Mouse (Mus musculus): ENCODE results near the gene Scml4. TPM values are rescaled to one million over a fixed set of nuclear protein-coding genes. Genes with fewer than 3 reads are reported as not detected.

Gene Scml4
- polyA plus RNA-seq, 1 experiment from 2014 or later, result 1.5 TPM

DNA sequence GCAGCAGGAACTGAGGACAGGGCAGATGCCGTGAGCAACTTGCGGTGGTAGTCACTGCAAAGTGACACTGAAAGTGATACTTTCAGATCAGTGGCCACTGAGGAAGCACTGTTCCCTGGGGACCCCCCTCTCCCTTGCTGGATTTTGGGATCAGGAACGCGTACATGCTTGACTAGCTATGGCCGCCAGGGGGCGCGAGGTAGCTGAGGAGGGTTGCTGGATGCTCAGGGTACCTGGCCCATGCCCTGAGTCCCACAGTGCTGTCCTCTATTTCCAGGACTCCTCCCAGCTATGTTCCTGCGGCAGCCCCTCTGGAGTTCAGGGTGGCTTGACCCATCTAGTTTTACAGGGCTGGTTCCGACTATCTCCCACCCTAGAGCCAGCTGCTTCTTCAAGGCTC is 17.8 kb upstream of the Scml4 start:
- WGBS, result 10% methylated on average over 9 of the region's 9 CpGs

DNA sequence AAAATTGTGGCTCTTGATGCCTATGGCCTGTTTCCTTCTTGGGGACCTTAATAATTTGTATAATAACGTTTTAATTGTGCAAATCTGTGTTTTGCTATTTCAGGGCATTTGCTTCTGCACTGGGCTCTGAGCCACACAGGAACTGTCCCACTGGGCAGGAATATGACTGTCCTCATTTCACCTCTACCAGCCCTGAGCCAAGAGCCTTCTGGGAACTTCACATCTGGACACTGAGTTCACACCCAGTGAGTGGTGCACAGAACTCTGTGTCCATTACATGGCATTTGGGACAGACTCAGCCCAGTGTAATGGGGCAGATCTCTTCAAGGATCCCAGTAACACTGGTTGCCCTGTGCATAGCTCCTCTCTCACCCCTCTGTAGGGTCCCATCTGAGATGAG is 16.8 kb upstream of the Scml4 start:
- no peak for ATAC-seq (replicated peaks; ENCODE audit: low FRiP score)
- no peak overlapping the region for H3K4me2 ChIP-seq
- H3K27me3 ChIP-seq, result 0 out of 2 replicates have a peak, but pooled peaks cover 2% of the 10 kb centered on the region
- no peaks in the 10 kb centered on the region for H3K9me3 ChIP-seq (replicated peaks)
- 0 out of 2 replicates have a peak, but pooled peaks cover 6% of the 10 kb centered on the region for H3K4me1 ChIP-seq
- H3K4me3 ChIP-seq (replicated peaks), result no peak overlapping the region
- no peak overlapping the region for H3K27ac ChIP-seq
- WGBS, result 86% methylated on average over 1 of the region's 1 CpGs
- no peak overlapping the region for H3K9ac ChIP-seq
- peaks cover 4% of the 10 kb centered on the region; the same call in 1 of the 2 replicates for H3K36me3 ChIP-seq

More for the DNA sequence above, 17.8 kb upstream of the Scml4 start:
- no peak overlapping the region for H3K4me3 ChIP-seq (replicated peaks)
- no peak overlapping the region for H3K4me2 ChIP-seq
- 0 out of 2 replicates have a peak, but pooled peaks cover 6% of the 10 kb centered on the region for H3K4me1 ChIP-seq
- H3K9ac ChIP-seq, result no peak overlapping the region
- H3K9me3 ChIP-seq (replicated peaks), result no peaks in the 10 kb centered on the region
- no peaks in the 10 kb centered on the region for H3K27me3 ChIP-seq
- ATAC-seq (replicated peaks; ENCODE audit: low FRiP score), result peak; percentile 52; the same call in 1 of the 2 replicates
- no peak overlapping the region for H3K27ac ChIP-seq
- peaks cover 7% of the 10 kb centered on the region for H3K36me3 ChIP-seq

DNA sequence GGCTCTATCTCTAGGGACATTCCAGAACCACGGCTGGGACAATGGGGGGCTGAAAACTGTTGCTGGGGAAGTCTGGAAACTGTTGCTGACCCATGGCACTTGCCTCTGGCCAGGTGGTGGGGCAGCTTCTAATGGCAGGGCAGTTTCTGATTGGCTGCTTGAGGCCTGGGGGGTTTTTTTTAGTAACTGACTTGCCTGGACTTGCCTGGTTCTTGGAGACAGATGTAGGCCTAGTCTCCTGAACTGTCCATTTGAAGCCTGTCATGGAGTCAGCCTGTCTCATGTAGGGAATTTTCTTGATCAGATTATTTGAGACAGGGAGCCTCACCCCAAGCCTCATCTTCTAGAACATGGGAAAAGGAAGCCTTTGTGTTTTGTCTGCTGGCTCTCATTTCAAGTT is 14.7 kb upstream of the Scml4 start:
- Histone ChIP-seq H3K9ac (no peak overlapping the region), H3K4me1 (0 out of 2 replicates have a peak, but pooled peaks cover 6% of the 10 kb centered on the region), H3K9me3 (replicated peaks) (no peaks in the 10 kb centered on the region), H3K4me3 (replicated peaks) (no peak overlapping the region), H3K27me3 (0 out of 2 replicates have a peak, but pooled peaks cover 2% of the 10 kb centered on the region), H3K36me3 (no peaks in the 10 kb centered on the region), H3K4me2 (no peak overlapping the region), H3K27ac (no peak overlapping the region)
- 33% methylated on average over 1 of the region's 1 CpGs for WGBS
- ATAC-seq (replicated peaks; ENCODE audit: low FRiP score), result no peak

DNA sequence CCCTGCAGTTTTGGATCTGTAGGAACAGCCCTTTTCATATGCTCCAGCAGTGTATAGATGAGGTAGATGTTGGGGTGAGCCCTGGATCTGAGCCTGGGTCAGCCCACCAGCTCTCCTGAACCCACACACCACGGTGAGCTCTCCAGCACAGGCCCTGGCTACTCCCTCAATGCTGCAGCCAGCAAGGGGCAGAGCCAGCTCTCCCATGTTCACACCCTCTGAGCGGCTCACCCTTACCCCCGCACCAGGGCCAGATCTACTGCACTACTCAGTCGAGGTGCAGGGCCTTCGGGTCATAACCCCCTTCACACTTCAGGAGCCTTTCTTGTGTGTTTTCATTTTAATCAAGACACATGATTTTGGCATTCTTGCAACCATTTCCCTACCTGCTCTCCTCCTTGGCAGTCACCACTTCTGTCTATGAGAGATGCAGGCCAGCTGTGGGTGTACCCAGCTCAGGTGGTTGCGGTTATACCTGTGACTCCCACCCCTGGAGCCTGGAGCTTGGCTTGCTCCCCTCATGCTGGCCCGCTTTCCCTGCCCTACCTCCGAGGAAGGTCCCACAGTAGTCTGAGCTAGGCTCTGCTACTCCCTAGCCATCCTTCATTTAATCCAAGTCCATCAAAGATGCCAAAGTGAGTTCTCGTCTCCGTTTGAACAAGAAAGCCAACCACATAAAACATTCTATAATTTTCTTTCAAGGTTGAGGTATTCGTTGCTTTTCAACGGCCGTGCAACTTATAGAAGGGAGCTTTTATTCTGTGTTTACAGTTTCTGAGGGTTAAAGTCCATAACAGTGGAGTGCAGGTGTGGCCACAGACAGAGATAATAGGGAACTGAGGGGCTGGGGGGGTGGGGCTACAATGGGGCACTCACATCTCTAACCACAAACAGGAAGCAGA is 11.7 kb upstream of the Scml4 start:
- ATAC-seq (replicated peaks; ENCODE audit: low FRiP score), result no peak
- Histone ChIP-seq H3K27ac (no peak overlapping the region), H3K27me3 (0 out of 2 replicates have a peak, but pooled peaks cover 2% of the 10 kb centered on the region), H3K4me3 (replicated peaks) (no peak overlapping the region), H3K9me3 (replicated peaks) (peaks cover 4% of the 10 kb centered on the region; the same call in 1 of the 2 replicates), H3K4me2 (no peak overlapping the region), H3K4me1 (no peaks in the 10 kb centered on the region), H3K36me3 (no peaks in the 10 kb centered on the region), H3K9ac (no peak overlapping the region)
- 84% methylated on average over 13 of the region's 13 CpGs for WGBS

DNA sequence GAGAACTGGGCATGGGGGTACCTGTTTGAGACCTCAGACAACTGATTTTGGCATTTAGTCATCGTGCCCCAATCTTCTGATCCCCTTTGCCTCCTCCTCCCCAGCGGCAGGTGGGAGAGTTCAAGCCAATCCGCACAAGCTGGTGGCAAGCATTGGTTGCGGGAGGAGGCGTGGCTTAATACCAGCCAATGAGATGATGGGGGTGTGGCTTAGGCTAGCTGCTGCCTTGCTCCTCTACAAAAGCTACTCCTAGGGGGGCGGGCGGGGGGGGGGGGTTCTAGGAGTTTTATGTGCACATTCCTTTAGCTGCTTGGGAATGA is 11.1 kb upstream of the Scml4 start:
- Histone ChIP-seq H3K9me3 (replicated peaks) (peaks cover 7% of the 10 kb centered on the region; the same call in 1 of the 2 replicates), H3K36me3 (no peaks in the 10 kb centered on the region), H3K4me2 (no peak overlapping the region), H3K4me1 (no peaks in the 10 kb centered on the region), H3K27ac (no peak overlapping the region), H3K9ac (no peak overlapping the region), H3K4me3 (replicated peaks) (no peak overlapping the region), H3K27me3 (0 out of 2 replicates have a peak, but pooled peaks cover 2% of the 10 kb centered on the region)
- 85% methylated on average over 7 of the region's 7 CpGs for WGBS
- ATAC-seq (replicated peaks; ENCODE audit: low FRiP score), result no peak

DNA sequence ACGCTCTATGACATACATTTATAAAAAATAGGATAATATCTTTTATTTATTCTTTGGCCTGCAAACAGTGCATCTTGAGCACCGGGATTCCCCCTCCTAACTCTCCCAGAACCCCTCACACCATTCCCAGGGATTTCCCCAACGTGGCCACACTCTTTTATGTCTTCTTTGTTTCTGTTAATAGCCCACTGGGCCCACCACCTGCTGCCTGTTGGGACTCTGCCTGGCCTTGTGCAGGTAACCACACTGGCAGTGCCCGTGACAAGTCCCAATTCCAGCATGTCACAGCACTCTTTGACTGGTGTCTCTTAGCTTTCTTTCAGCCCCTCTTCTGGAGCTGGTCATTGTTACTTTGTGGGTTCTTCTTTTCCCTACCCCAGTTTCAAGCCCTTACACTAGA is 5.3 kb upstream of the Scml4 start:
- Histone ChIP-seq H3K9me3 (replicated peaks) (peaks cover 7% of the 10 kb centered on the region; the same call in 1 of the 2 replicates), H3K4me1 (peaks cover 15% of the 10 kb centered on the region), H3K4me2 (no peak overlapping the region), H3K4me3 (replicated peaks) (no peak overlapping the region), H3K36me3 (no peaks in the 10 kb centered on the region), H3K9ac (no peak overlapping the region), H3K27me3 (0 out of 2 replicates have a peak, but pooled peaks cover 4% of the 10 kb centered on the region), H3K27ac (peak overlapping the region; percentile 72; the same call in 1 of the 2 replicates)
- no peak for ATAC-seq (replicated peaks; ENCODE audit: low FRiP score)
- 60% methylated on average over 4 of the region's 4 CpGs for WGBS

DNA sequence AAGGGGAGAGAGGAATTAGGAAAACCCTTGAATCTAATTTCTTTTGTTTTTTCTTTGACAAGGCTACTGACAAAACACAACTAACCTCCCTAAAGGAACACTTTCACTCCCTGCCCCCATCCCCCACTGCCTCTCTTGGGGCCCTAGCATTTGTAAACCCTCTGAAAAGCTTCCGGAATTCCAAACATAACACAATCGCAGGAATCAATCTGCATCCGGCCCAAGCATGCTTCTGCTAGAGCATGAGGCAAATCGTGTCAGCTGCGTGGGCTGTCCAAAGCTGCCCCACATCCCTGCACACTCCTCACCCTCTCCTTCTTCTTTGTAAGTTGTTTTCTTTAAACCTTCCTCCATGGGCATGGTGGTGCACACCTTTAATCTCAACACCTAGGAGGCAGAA is 4.9 kb upstream of the Scml4 start:
- Histone ChIP-seq H3K9ac (no peak overlapping the region), H3K4me1 (peaks cover 19% of the 10 kb centered on the region), H3K27me3 (0 out of 2 replicates have a peak, but pooled peaks cover 6% of the 10 kb centered on the region), H3K9me3 (replicated peaks) (peaks cover 7% of the 10 kb centered on the region; the same call in 1 of the 2 replicates), H3K4me2 (no peak overlapping the region), H3K27ac (peak overlapping the region; percentile 72), H3K36me3 (no peaks in the 10 kb centered on the region), H3K4me3 (replicated peaks) (no peak overlapping the region)
- peak; percentile 54; the same call in 1 of the 2 replicates for ATAC-seq (replicated peaks; ENCODE audit: low FRiP score)
- WGBS, result 27% methylated on average over 5 of the region's 5 CpGs

DNA sequence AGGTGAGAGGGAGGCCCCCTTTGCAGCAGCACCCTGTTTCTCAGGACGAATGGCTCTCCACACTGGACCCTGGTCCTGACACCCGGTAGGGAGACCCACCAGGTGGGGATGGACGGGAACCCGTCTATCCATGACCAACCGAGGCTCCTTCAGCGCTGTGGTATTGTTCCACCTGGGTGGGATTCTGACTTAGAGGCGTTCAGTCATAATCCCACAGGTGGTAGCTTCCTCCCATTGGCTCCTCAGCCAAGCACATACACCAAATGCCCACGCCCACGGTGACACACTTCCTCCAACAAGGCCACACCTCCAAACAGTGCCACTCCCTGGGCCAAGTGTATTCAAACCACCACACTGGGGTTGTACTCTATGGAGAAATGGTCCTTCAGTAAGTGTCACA is 3.6 kb upstream of the Scml4 start:
- Histone ChIP-seq H3K27me3 (peaks cover 8% of the 10 kb centered on the region; the same call in 1 of the 2 replicates), H3K4me3 (replicated peaks) (no peak overlapping the region), H3K27ac (no peak overlapping the region), H3K9me3 (replicated peaks) (peaks cover 7% of the 10 kb centered on the region; the same call in 1 of the 2 replicates), H3K36me3 (no peaks in the 10 kb centered on the region), H3K4me2 (no peak overlapping the region), H3K4me1 (peaks cover 27% of the 10 kb centered on the region), H3K9ac (no peak overlapping the region)
- WGBS, result 97% methylated on average over 9 of the region's 9 CpGs
- no peak for ATAC-seq (replicated peaks; ENCODE audit: low FRiP score)

DNA sequence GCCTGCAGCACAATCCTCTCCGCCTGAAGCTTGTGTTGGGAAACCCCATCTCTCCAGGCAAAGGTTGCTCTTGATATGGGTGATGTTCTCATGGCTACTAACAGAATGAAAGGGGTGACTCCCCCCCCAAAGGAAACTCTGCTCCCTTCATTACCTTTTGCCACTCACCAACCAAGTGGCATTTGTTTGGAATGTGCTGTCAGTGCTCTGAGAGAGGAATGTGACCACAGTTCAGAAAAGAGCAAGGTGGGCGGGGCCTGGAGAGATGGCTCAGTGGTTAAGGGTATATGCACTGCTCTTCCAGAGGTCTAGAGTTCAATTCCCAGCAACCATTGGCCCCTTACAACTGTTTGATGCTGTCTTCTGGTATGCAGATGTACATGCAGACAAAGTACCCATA is 3.1 kb upstream of the Scml4 start:
- no peak overlapping the region for H3K9ac ChIP-seq
- H3K4me2 ChIP-seq, result no peak overlapping the region
- no peak for ATAC-seq (replicated peaks; ENCODE audit: low FRiP score)
- H3K9me3 ChIP-seq (replicated peaks), result peaks cover 7% of the 10 kb centered on the region; the same call in 1 of the 2 replicates
- peaks cover 31% of the 10 kb centered on the region for H3K4me1 ChIP-seq
- H3K27me3 ChIP-seq, result peaks cover 9% of the 10 kb centered on the region; the same call in 1 of the 2 replicates
- no peak overlapping the region for H3K27ac ChIP-seq
- no peaks in the 10 kb centered on the region for H3K36me3 ChIP-seq
- WGBS, result 95% methylated on average over 2 of the region's 2 CpGs
- no peak overlapping the region for H3K4me3 ChIP-seq (replicated peaks)

DNA sequence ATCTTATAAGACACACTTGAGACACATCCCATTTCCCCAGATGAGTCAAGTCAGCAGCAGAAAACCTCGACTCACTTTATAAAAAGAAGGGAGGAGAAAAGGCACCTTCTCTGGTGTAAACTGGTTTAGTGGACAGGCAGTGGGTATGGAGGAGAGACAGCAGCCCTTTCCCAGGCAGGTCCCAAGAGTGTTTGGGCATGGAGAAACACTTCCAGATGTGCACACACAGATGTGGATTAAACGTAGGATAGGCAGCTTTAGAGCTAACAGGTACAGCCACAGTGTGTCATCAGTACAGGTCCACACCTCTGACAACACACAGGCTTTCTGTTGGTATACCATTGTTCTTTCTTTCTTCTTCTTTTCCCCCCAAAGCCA is 400 bp upstream of the Scml4 start:
- no peak overlapping the region for H3K9ac ChIP-seq
- no peak overlapping the region for H3K4me2 ChIP-seq
- no peak overlapping the region for H3K27ac ChIP-seq
- WGBS, result 53% methylated on average over 2 of the region's 2 CpGs
- peaks cover 54% of the 10 kb centered on the region for H3K4me1 ChIP-seq
- peaks cover 15% of the 10 kb centered on the region for H3K27me3 ChIP-seq
- H3K9me3 ChIP-seq (replicated peaks), result no peaks in the 10 kb centered on the region
- no peak for ATAC-seq (replicated peaks; ENCODE audit: low FRiP score)
- H3K4me3 ChIP-seq (replicated peaks), result no peak overlapping the region
- no peaks in the 10 kb centered on the region for H3K36me3 ChIP-seq

DNA sequence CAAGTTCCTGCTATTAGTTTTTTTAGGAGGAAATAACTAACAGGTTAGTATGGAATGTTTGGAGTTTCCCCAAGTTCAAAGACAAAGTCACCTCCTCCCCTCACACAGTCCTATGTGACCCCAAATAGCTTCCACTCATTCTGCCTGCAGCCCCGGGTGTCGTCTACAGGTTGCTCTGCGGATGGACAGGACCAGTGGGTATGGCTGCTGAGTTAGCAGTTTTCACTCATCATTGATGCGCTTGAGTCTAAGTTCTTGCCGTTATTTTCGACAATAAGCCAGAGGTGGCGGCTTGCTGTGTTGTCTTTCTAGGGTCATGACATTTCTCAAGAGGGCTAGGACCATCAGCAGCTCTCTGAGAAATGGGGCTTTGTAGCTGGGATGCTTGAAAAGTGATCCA is 1.3 kb downstream of the Scml4 start:
- H3K4me3 ChIP-seq (replicated peaks), result no peak overlapping the region
- ATAC-seq (replicated peaks; ENCODE audit: low FRiP score), result no peak
- no peak overlapping the region for H3K27ac ChIP-seq
- peaks cover 48% of the 10 kb centered on the region for H3K4me1 ChIP-seq
- H3K4me2 ChIP-seq, result no peak overlapping the region
- H3K27me3 ChIP-seq, result peaks cover 24% of the 10 kb centered on the region
- no peaks in the 10 kb centered on the region for H3K36me3 ChIP-seq
- no peaks in the 10 kb centered on the region for H3K9me3 ChIP-seq (replicated peaks)
- 78% methylated on average over 7 of the region's 7 CpGs for WGBS
- no peak overlapping the region for H3K9ac ChIP-seq

DNA sequence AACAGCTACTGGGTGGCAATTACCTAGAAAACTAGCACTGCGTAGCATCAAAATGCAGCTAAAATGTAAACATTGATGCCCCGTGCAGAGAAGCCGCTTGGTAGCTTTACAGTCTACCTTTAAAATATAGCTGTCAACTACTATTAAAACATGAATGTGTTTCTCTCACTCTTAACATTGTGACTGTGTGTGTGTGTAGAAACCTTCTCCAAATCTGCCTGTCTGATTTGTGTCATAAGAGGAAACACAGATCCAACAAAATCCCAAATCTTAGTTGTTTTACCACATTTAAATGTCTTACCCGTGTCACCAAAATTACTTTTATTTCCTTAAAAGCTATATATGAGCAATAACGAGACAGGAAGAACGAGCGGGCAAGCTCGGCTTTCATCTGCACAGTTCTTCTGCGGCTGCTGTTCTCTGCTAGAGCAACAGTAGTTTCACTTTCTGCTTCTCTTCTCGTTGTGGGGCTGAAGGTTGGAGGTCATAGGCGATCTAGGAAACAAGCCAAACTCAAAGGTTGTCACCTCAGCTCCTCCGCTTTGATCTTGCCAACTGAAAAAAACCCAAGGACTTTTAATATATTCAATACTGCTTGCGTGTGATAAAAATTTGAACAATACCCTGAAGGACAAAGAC is 2.1 kb downstream of the Scml4 start:
- H3K4me3 ChIP-seq (replicated peaks), result peak overlapping the region; percentile 21
- WGBS, result 36% methylated on average over 13 of the region's 13 CpGs
- H3K9me3 ChIP-seq (replicated peaks), result no peaks in the 10 kb centered on the region
- H3K36me3 ChIP-seq, result no peaks in the 10 kb centered on the region
- H3K27me3 ChIP-seq, result peaks cover 24% of the 10 kb centered on the region
- H3K4me2 ChIP-seq, result peak overlapping the region; percentile 43
- no peak for ATAC-seq (replicated peaks; ENCODE audit: low FRiP score)
- peak overlapping the region; percentile 45; the same call in 1 of the 2 replicates for H3K27ac ChIP-seq
- peaks cover 48% of the 10 kb centered on the region for H3K4me1 ChIP-seq
- no peak overlapping the region for H3K9ac ChIP-seq
